Mouse (Mus musculus): ENCODE measurements around the gene Oxnad1. TPM values are rescaled to one million over a fixed set of nuclear protein-coding genes. Genes with fewer than 3 reads are reported as not detected.

The Oxnad1 gene
- total RNA-seq (2021), result 10 to 100 TPM; 13.9 to 16.7 TPM
- long read RNA-seq, experiment 1, partial matches to known transcripts, result 0 of 2 reads
- long read RNA-seq, experiment 1, other reads (novel, unspliced or antisense), result 0 of 2 reads
- long read RNA-seq, experiment 2, partial matches to known transcripts, result 0 of 4 reads
- long read RNA-seq, experiment 2, other reads (novel, unspliced or antisense), result 1 of 4 reads

- intact Hi-C loops (cut with DNase I), result loop anchor here (10.0 kb wide), 1 partner anchor 590 kb away; the partner anchor contains the start of genes Eaf1 and Mettl6
- DNase-seq (ENCODE audit: extremely low spot score in 1 of 2, low spot score in 2 of 2), result no peak
- H3K27ac ChIP-seq, result peak within 1 kb of the TSS; percentile 96
Measured at GRCm38 (mm10) chr14:32084761-32085485, at the start of gene Oxnad1. Oxnad1 (plus strand) TSS chr14:32085374.

GRCm38 (mm10) chr14:32036482-32036881 lies 48.7 kb upstream of the Oxnad1 start:
- intact Hi-C loops (cut with DNase I), result no loop called here
- Histone ChIP-seq H3K27ac (no peak overlapping the region), H3K4me3 (no peak overlapping the region)
- no peak for DNase-seq (ENCODE audit: extremely low spot score in 1 of 2, low spot score in 2 of 2)
- no peak for TF ChIP-seq CTCF (IDR thresholded peaks at IDR 0.05)

More at GRCm38 (mm10) chr14:32084761-32085485, at the start of gene Oxnad1:
- TF ChIP-seq CTCF (IDR thresholded peaks at IDR 0.05), result no peak
- peak within 1 kb of the TSS; percentile 58 for H3K4me3 ChIP-seq

GRCm38 (mm10) chr14:32037661-32038252 lies 47.4 kb upstream of the Oxnad1 start:
- no peak overlapping the region for H3K4me3 ChIP-seq
- no peak for DNase-seq (ENCODE audit: extremely low spot score in 1 of 2, low spot score in 2 of 2)
- H3K27ac ChIP-seq, result no peak overlapping the region
- intact Hi-C loops (cut with DNase I), result no loop called here
- no peak for TF ChIP-seq CTCF (IDR thresholded peaks at IDR 0.05)

GRCm38 (mm10) chr14:32042108-32042507 lies 43.1 kb upstream of the Oxnad1 start:
- no peak for DNase-seq (ENCODE audit: extremely low spot score in 1 of 2, low spot score in 2 of 2)
- intact Hi-C loops (cut with DNase I), result no loop called here
- no peak overlapping the region for H3K27ac ChIP-seq
- TF ChIP-seq CTCF (IDR thresholded peaks at IDR 0.05), result no peak
- no peak overlapping the region for H3K4me3 ChIP-seq

GRCm38 (mm10) chr14:32046357-32046756 lies 38.8 kb upstream of the Oxnad1 start:
- TF ChIP-seq CTCF (IDR thresholded peaks at IDR 0.05), result no peak
- H3K4me3 ChIP-seq, result no peak overlapping the region
- no peak for DNase-seq (ENCODE audit: extremely low spot score in 1 of 2, low spot score in 2 of 2)
- intact Hi-C loops (cut with DNase I), result no loop called here
- H3K27ac ChIP-seq, result no peak overlapping the region

GRCm38 (mm10) chr14:32050171-32050570 lies 35.0 kb upstream of the Oxnad1 start:
- intact Hi-C loops (cut with DNase I), result loop anchor here (5.0 kb wide), 1 partner anchor 528 kb away; no protein-coding TSS in a partner anchor
- no peak for TF ChIP-seq CTCF (IDR thresholded peaks at IDR 0.05)
- Histone ChIP-seq H3K27ac (no peak overlapping the region), H3K4me3 (no peak overlapping the region)
- DNase-seq (ENCODE audit: extremely low spot score in 1 of 2, low spot score in 2 of 2), result no peak

GRCm38 (mm10) chr14:32053895-32054294 lies 31.3 kb upstream of the Oxnad1 start:
- TF ChIP-seq CTCF (IDR thresholded peaks at IDR 0.05), result no peak
- no peak for DNase-seq (ENCODE audit: extremely low spot score in 1 of 2, low spot score in 2 of 2)
- intact Hi-C loops (cut with DNase I), result loop anchor here (5.0 kb wide), 1 partner anchor 532 kb away; no protein-coding TSS in a partner anchor
- H3K4me3 ChIP-seq, result no peak overlapping the region
- no peak overlapping the region for H3K27ac ChIP-seq

GRCm38 (mm10) chr14:32054788-32055187 lies 30.4 kb upstream of the Oxnad1 start:
- intact Hi-C loops (cut with DNase I), result loop anchor here (5.0 kb wide), 1 partner anchor 532 kb away; no protein-coding TSS in a partner anchor
- Histone ChIP-seq H3K4me3 (no peak overlapping the region), H3K27ac (no peak overlapping the region)
- TF ChIP-seq CTCF (IDR thresholded peaks at IDR 0.05), result no peak
- DNase-seq (ENCODE audit: extremely low spot score in 1 of 2, low spot score in 2 of 2), result no peak

GRCm38 (mm10) chr14:32055781-32056180 lies 29.4 kb upstream of the Oxnad1 start:
- no peak overlapping the region for H3K27ac ChIP-seq
- H3K4me3 ChIP-seq, result no peak overlapping the region
- no peak for DNase-seq (ENCODE audit: extremely low spot score in 1 of 2, low spot score in 2 of 2)
- TF ChIP-seq CTCF (IDR thresholded peaks at IDR 0.05), result no peak
- intact Hi-C loops (cut with DNase I), result no loop called here

GRCm38 (mm10) chr14:32056675-32057074 lies 28.5 kb upstream of the Oxnad1 start:
- H3K27ac ChIP-seq, result no peak overlapping the region
- H3K4me3 ChIP-seq, result no peak overlapping the region
- peak; percentile 45 for TF ChIP-seq CTCF (IDR thresholded peaks at IDR 0.05)
- no peak for DNase-seq (ENCODE audit: extremely low spot score in 1 of 2, low spot score in 2 of 2)
- intact Hi-C loops (cut with DNase I), result no loop called here

GRCm38 (mm10) chr14:32057664-32058063 lies 27.5 kb upstream of the Oxnad1 start:
- Histone ChIP-seq H3K27ac (no peak overlapping the region), H3K4me3 (no peak overlapping the region)
- DNase-seq (ENCODE audit: extremely low spot score in 1 of 2, low spot score in 2 of 2), result no peak
- no peak for TF ChIP-seq CTCF (IDR thresholded peaks at IDR 0.05)
- intact Hi-C loops (cut with DNase I), result no loop called here

GRCm38 (mm10) chr14:32061398-32061797 lies 23.8 kb upstream of the Oxnad1 start:
- intact Hi-C loops (cut with DNase I), result no loop called here
- no peak for TF ChIP-seq CTCF (IDR thresholded peaks at IDR 0.05)
- no peak overlapping the region for H3K27ac ChIP-seq
- DNase-seq (ENCODE audit: extremely low spot score in 1 of 2, low spot score in 2 of 2), result no peak
- H3K4me3 ChIP-seq, result no peak overlapping the region
